Mouse (Mus musculus) liver, embryonic 16.5 days (tissue): ENCODE data around the gene Calcoco2. TPM values are rescaled to one million over a fixed set of nuclear protein-coding genes. Genes with fewer than 3 reads are reported as not detected.

ENCODE experiments used
- ATAC-seq: fragments of 200-750 bp; cut with Nextera tagmentation; 2 replicates; pipeline ENCODE4 v1.8.0; 2017; ENCODE audit warnings: low read depth, mild to moderate bottlenecking, moderate number of reproducible peaks, moderate library complexity
- H3K27ac ChIP-seq: fragments of 300-500 bp; sonication (generic); 2 replicates; pipeline ENCODE4 v1.5.1; 2014; ENCODE audit warnings: mild to moderate bottlenecking, low read length
- H3K27me3 ChIP-seq: fragments of 300-500 bp; sonication (generic); 2 replicates; pipeline ENCODE4 v1.6.1; 2014; ENCODE audit warnings: low read depth, low read length, mixed read lengths; ENCODE audit not compliant: control insufficient read depth, insufficient read depth
- H3K36me3 ChIP-seq: fragments of 300-500 bp; sonication (generic); 2 replicates; pipeline ENCODE4 v1.6.1; 2014; ENCODE audit warnings: mild to moderate bottlenecking; ENCODE audit not compliant: control insufficient read depth, insufficient read depth
- H3K4me1 ChIP-seq: fragments of 300-500 bp; sonication (generic); 2 replicates; pipeline ENCODE4 v1.6.1; 2014; ENCODE audit warnings: low read depth, low read length, mixed read lengths; ENCODE audit not compliant: control insufficient read depth
- H3K4me2 ChIP-seq: fragments of 300-500 bp; sonication (generic); 2 replicates; pipeline ENCODE4 v1.6.1; 2014; ENCODE audit warnings: low read depth, low read length, mixed read lengths
- H3K4me3 ChIP-seq: fragments of 300-500 bp; sonication (generic); 2 replicates; pipeline ENCODE4 v1.5.1; 2014; ENCODE audit warnings: low read depth, mild to moderate bottlenecking, low read length
- H3K9ac ChIP-seq: fragments of 300-500 bp; sonication (generic); 2 replicates; pipeline ENCODE4 v1.6.1; 2014; ENCODE audit warnings: low read depth, low read length
- H3K9me3 ChIP-seq: fragments of 300-500 bp; sonication (generic); replicated peaks from 2 replicates; pipeline ENCODE4 v1.6.1; 2016; ENCODE audit warnings: low read length; ENCODE audit not compliant: control insufficient read depth
- WGBS: fragments of 180-500 bp; shearing (Covaris S2); extraction: QIAGEN DNeasy Blood & Tissue Kit; methylation state at CpG from one replicate; pipeline ENCODE4 v1.1.7; 2014; ENCODE audit not compliant: insufficient replicate concordance; 5-methylcytosine and 5-hydroxymethylcytosine counted together
- polyA plus RNA-seq: library from polyadenylated mRNA; unstranded; fragments of >200 nt; fragmentation: Nextera tagmentation; extraction: Ambion mirVana; gene quantifications from 2 replicates; pipeline ENCODE4 v1.2.1, GENCODE M21; 2015

Calcoco2 gene
- polyA plus RNA-seq, 1 experiment from 2014 or later: not detected

GRCm38 (mm10) chr11:96075177-96075508 lies 36.6 kb downstream of the Calcoco2 start:
- Histone ChIP-seq H3K4me3 (peak overlapping the region; percentile 75), H3K4me1 (peaks cover 14% of the 10 kb centered on the region), H3K9ac (peak overlapping the region; percentile 65), H3K9me3 (no peaks in the 10 kb centered on the region), H3K27ac (peak overlapping the region; percentile 68), H3K4me2 (peak overlapping the region; percentile 82), H3K36me3 (no peaks in the 10 kb centered on the region; the same call in none of the 2 replicates), H3K27me3 (no peaks in the 10 kb centered on the region)
- peak; percentile 17 for ATAC-seq
- under 1% methylated on average over 15 of the region's 15 CpGs for WGBS

GRCm38 (mm10) chr11:96074351-96075176 lies 37.2 kb downstream of the Calcoco2 start:
- Histone ChIP-seq H3K9me3 (no peaks in the 10 kb centered on the region), H3K27me3 (no peaks in the 10 kb centered on the region), H3K27ac (peak overlapping the region; percentile 68), H3K36me3 (no peaks in the 10 kb centered on the region; the same call in none of the 2 replicates), H3K4me2 (peak overlapping the region; percentile 82), H3K4me3 (peak overlapping the region; percentile 75), H3K9ac (peak overlapping the region; percentile 65), H3K4me1 (peaks cover 14% of the 10 kb centered on the region)
- 9% methylated on average over 17 of the region's 17 CpGs for WGBS
- ATAC-seq: no peak

- H3K36me3 ChIP-seq: no peaks in the 10 kb centered on the region; the same call in none of the 2 replicates
- no peak overlapping the region; the same call in 1 of the 2 replicates for H3K9ac ChIP-seq
- H3K4me1 ChIP-seq: peaks cover 15% of the 10 kb centered on the region
- 76% methylated on average over 9 of the region's 9 CpGs for WGBS
- ATAC-seq: no peak
- no peaks in the 10 kb centered on the region for H3K27me3 ChIP-seq
- H3K9me3 ChIP-seq: no peaks in the 10 kb centered on the region
- peak overlapping the region; percentile 82 for H3K4me2 ChIP-seq
- no peak overlapping the region for H3K27ac ChIP-seq
- peak overlapping the region; percentile 75 for H3K4me3 ChIP-seq
These were observed 38.3 kb downstream of the Calcoco2 start for GRCm38 (mm10) chr11:96073295-96073993.

- Histone ChIP-seq H3K4me3 (no peak overlapping the region), H3K36me3 (no peaks in the 10 kb centered on the region; the same call in none of the 2 replicates), H3K27me3 (no peaks in the 10 kb centered on the region), H3K4me2 (no peak overlapping the region), H3K27ac (no peak overlapping the region), H3K4me1 (peaks cover 13% of the 10 kb centered on the region), H3K9ac (no peak overlapping the region), H3K9me3 (no peaks in the 10 kb centered on the region)
- 71% methylated on average over 1 of the region's 1 CpGs for WGBS
- ATAC-seq: no peak
These were observed 40.8 kb downstream of the Calcoco2 start for GRCm38 (mm10) chr11:96071013-96071412.

- H3K4me3 ChIP-seq: no peak overlapping the region
- no peak overlapping the region for H3K4me2 ChIP-seq
- no peak overlapping the region for H3K27ac ChIP-seq
- no peaks in the 10 kb centered on the region for H3K27me3 ChIP-seq
- 82% methylated on average over 7 of the region's 7 CpGs for WGBS
- H3K4me1 ChIP-seq: peaks cover 18% of the 10 kb centered on the region
- no peaks in the 10 kb centered on the region for H3K9me3 ChIP-seq
- H3K9ac ChIP-seq: no peak overlapping the region
- H3K36me3 ChIP-seq: no peaks in the 10 kb centered on the region; the same call in none of the 2 replicates
- no peak for ATAC-seq
These were observed 41.4 kb downstream of the Calcoco2 start for GRCm38 (mm10) chr11:96070353-96070752.

- ATAC-seq: no peak
- no peaks in the 10 kb centered on the region; the same call in none of the 2 replicates for H3K36me3 ChIP-seq
- no peak overlapping the region for H3K4me3 ChIP-seq
- H3K9ac ChIP-seq: no peak overlapping the region
- H3K27ac ChIP-seq: no peak overlapping the region
- H3K27me3 ChIP-seq: no peaks in the 10 kb centered on the region
- no peak overlapping the region for H3K4me2 ChIP-seq
- H3K9me3 ChIP-seq: no peaks in the 10 kb centered on the region
- H3K4me1 ChIP-seq: peaks cover 18% of the 10 kb centered on the region
- WGBS: 64% methylated on average over 5 of the region's 5 CpGs
These were observed 43.5 kb downstream of the Calcoco2 start for GRCm38 (mm10) chr11:96068231-96068630.

GRCm38 (mm10) chr11:96065215-96065911 lies 46.4 kb downstream of the Calcoco2 start, which contains the start of gene Ube2z:
Gene Ube2z (minus strand): TSS chr11:96065388.
- WGBS: 4% methylated on average over 48 of the region's 50 CpGs
- peaks cover 11% of the 10 kb centered on the region for H3K36me3 ChIP-seq
- peak; percentile 99 for ATAC-seq
- H3K4me2 ChIP-seq: peak within 1 kb of the TSS; percentile 72
- H3K27me3 ChIP-seq: no peaks in the 10 kb centered on the region
- peak within 1 kb of the TSS; percentile 95 for H3K9ac ChIP-seq
- H3K4me3 ChIP-seq: peak within 1 kb of the TSS; percentile 94
- peak within 1 kb of the TSS; percentile 85 for H3K27ac ChIP-seq
- no peaks in the 10 kb centered on the region for H3K9me3 ChIP-seq
- peaks cover 25% of the 10 kb centered on the region for H3K4me1 ChIP-seq

GRCm38 (mm10) chr11:96064521-96065214 lies 47.1 kb downstream of the Calcoco2 start:
- Histone ChIP-seq H3K27ac (peak overlapping the region; percentile 85), H3K36me3 (peaks cover 12% of the 10 kb centered on the region), H3K4me2 (peak overlapping the region; percentile 72), H3K9ac (peak overlapping the region; percentile 95), H3K4me1 (peaks cover 25% of the 10 kb centered on the region), H3K4me3 (peak overlapping the region; percentile 94), H3K9me3 (no peaks in the 10 kb centered on the region), H3K27me3 (no peaks in the 10 kb centered on the region)
- 0% methylated on average over 42 of the region's 64 CpGs for WGBS
- peak; percentile 71 for ATAC-seq
